Mouse (Mus musculus) forebrain, embryonic 11.5 days (tissue): ENCODE data around the gene Cog1. TPM values are rescaled to one million over a fixed set of nuclear protein-coding genes. Genes with fewer than 3 reads are reported as not detected.
A peak's percentile ranks its signal among the peaks of the same experiment; 100 is the strongest.

ENCODE experiments used
- ATAC-seq: fragments of 200-750 bp; cut with Nextera tagmentation; replicated peaks from 2 replicates; pipeline ENCODE4 v1.8.0; 2017; ENCODE audit warnings: moderate TSS enrichment; ENCODE audit not compliant: low FRiP score
- DNase-seq: peaks from one replicate; pipeline ENCODE4 v3.0.0-alpha.2; 2017; ENCODE audit warnings: low spot score
- H3K27ac ChIP-seq: fragments of 300-500 bp; sonication (generic); 2 replicates; pipeline ENCODE4 v1.5.1; 2014; ENCODE audit warnings: low read depth, low read length
- H3K27me3 ChIP-seq: fragments of 300-500 bp; sonication (generic); 2 replicates; pipeline ENCODE4 v1.6.1; 2014; ENCODE audit warnings: mild to moderate bottlenecking, low read length, mixed read lengths; ENCODE audit not compliant: control insufficient read depth, insufficient read depth
- H3K36me3 ChIP-seq: fragments of 300-500 bp; sonication (generic); 2 replicates; pipeline ENCODE4 v1.6.1; 2014; ENCODE audit warnings: mild to moderate bottlenecking, low read length, moderate library complexity, mixed read lengths; ENCODE audit not compliant: control insufficient read depth, insufficient read depth
- H3K4me1 ChIP-seq: fragments of 300-500 bp; sonication (generic); replicated peaks from 2 replicates; pipeline ENCODE4 v1.6.1; 2014; ENCODE audit warnings: low read length, mixed read lengths; ENCODE audit not compliant: control insufficient read depth, insufficient read depth
- H3K4me2 ChIP-seq: fragments of 300-500 bp; sonication (generic); 2 replicates; pipeline ENCODE4 v1.6.1; 2014; ENCODE audit warnings: low read depth, mild to moderate bottlenecking, low read length, moderate library complexity, mixed read lengths; ENCODE audit not compliant: severe bottlenecking
- H3K4me3 ChIP-seq: fragments of 300-500 bp; sonication (generic); 2 replicates; pipeline ENCODE4 v1.5.1; 2014; ENCODE audit warnings: low read depth, low read length
- H3K9ac ChIP-seq: fragments of 300-500 bp; sonication (generic); 2 replicates; pipeline ENCODE4 v1.6.1; 2014; ENCODE audit warnings: low read length
- H3K9me3 ChIP-seq: fragments of 300-500 bp; sonication (generic); 2 replicates; pipeline ENCODE4 v1.6.1; 2016; ENCODE audit warnings: low read length, mixed read lengths; ENCODE audit not compliant: control insufficient read depth
- WGBS: fragments of 180-500 bp; shearing (Covaris S2); extraction: QIAGEN DNeasy Blood & Tissue Kit; methylation state at CpG from one replicate; pipeline ENCODE4 v1.1.7; 2014; 5-methylcytosine and 5-hydroxymethylcytosine counted together
- polyA plus RNA-seq: library from polyadenylated mRNA; unstranded; fragments of >200 nt; fragmentation: Nextera tagmentation; extraction: Ambion mirVana; gene quantifications from 2 replicates; pipeline ENCODE4 v1.2.1, GENCODE M21; 2014

Cog1 gene
- polyA plus RNA-seq, 1 experiment from 2014 or later, result 36.2 TPM

DNA sequence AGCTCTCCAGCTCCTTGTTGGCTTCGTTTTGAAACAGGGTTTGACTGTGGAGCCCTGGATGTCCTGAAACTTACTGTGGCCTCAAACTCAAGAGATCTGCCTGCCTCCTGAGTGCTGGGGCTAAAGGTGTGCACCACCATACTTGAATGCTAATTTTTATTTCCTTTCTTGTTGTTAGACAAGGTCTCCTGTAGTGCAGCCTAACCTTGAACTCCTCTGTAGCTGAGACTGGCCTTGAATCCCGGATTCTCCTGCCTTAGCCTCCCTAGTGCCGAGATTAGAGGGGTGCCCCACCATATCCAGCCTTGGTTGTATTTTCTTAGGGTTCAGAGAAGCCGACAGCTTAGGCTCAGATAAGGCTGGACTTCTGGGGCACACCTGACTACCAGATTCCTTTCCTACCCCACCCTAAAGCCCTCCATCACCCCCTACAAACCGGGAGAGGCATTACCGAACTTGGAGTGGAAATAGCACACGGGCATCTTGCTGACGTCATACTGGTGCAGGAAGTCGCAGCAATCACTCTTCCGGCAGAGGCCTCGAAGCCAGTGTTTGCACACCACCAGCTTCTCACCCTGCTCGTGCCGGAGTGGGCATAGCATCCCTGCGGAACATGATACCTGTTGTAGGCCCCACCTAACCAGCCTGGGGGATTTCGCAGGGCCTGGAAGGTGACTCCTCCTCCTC is 57.1 kb downstream of the Cog1 start:
- WGBS, result 90% methylated on average over 15 of the region's 15 CpGs
- ATAC-seq, result no peak

DNA sequence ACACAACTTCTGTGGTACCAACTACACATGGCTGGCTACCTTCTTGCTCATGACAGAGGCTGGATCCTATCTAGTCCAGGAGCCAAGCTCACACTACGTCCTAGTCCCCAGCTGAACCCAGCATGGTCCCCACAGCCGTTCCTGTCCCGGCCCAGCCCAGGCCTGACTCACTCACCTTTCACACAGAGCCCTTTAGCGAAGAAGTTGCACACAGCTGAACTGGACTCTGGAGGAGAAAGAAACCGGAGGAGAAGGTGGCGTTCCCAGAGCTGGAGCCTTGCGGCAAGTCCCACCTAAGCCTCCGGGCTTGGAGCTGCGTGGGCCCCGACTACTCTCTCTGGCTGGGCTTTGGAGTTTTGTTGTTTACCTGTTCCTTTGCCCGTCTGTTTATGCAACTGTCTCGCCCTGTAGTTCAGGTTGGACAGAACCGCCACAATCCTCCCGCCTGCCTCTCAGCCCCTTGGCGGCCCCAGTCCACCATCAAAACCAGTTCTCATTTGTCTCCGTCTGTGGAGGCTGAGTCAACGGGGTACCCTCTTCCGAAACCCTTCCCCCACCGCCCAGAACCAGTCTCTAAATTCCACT is 59.8 kb downstream of the Cog1 start:
- Histone ChIP-seq H3K4me3 (no peak overlapping the region), H3K27ac (no peak overlapping the region), H3K9me3 (no peaks in the 10 kb centered on the region), H3K9ac (no peak overlapping the region), H3K4me2 (no peak overlapping the region), H3K4me1 (peaks cover 27% of the 10 kb centered on the region), H3K27me3 (peaks cover 3% of the 10 kb centered on the region), H3K36me3 (no peaks in the 10 kb centered on the region)
- DNase-seq (no peak), ATAC-seq (no peak)
- WGBS, result 41% methylated on average over 19 of the region's 19 CpGs

More for the DNA sequence above, 57.1 kb downstream of the Cog1 start:
- Histone ChIP-seq H3K4me3 (no peak overlapping the region), H3K27me3 (peaks cover 3% of the 10 kb centered on the region), H3K36me3 (no peaks in the 10 kb centered on the region), H3K4me2 (no peak overlapping the region), H3K9ac (no peak overlapping the region), H3K4me1 (peaks cover 26% of the 10 kb centered on the region), H3K27ac (no peak overlapping the region), H3K9me3 (no peaks in the 10 kb centered on the region)
- no peak for DNase-seq

DNA sequence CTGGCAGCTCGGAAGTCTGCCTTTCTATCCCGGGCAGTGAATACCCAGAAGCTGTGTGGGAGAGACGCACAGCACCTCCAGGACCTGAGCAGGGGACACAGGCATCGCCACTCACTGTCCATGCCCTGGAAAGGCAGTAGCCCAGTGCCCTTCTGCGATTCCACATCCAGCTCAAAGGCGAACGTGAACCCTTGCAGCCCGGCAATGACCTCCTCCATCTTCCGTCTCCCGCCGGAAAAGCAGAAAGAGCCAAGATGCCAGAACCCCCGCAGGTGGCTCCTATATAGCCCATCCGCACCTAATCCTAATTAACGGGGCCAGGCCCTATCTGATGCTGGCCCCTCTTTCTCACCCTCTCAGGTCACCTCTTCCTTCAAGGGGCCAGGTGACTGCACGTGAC is 60.3 kb downstream of the Cog1 start:
- Histone ChIP-seq H3K4me2 (peak overlapping the region; percentile 18; the same call in 1 of the 2 replicates), H3K4me3 (no peak overlapping the region)
- no peak for ATAC-seq

DNA sequence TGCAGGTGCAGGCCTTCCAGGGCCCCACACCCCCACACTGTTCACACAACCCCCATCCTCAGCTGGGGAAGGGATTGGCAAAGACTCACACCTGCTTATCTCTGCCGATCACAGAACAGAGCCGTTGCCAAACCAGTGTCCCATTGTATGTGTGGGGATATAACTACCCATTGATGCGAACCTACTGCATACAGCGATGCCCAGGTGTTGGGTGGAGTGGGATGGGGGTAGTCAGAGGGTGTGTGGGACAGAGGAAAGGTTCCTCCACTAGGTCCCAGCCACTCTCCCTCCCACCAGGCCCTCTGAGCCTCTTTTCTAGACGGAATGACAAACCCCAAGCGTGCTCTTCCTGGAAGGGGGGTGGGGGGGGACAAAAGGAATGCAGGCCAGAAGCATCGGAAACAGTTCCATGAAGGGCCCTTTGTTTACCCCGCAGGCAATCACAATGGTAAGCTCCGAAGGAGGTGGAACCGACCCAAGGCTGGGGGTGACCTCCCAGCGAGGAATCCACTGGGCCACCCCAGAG is 60.8 kb downstream of the Cog1 start, which contains the start of gene Cpsf4l:
TSS of gene Cpsf4l (minus strand) at position 287 of the 526 bp plus-strand sequence.
- Histone ChIP-seq H3K36me3 (no peaks in the 10 kb centered on the region), H3K4me3 (no peak within 1 kb of the TSS), H3K9ac (peak within 1 kb of the TSS; percentile 13), H3K4me1 (peaks cover 27% of the 10 kb centered on the region), H3K9me3 (no peaks in the 10 kb centered on the region), H3K27me3 (peaks cover 3% of the 10 kb centered on the region), H3K27ac (peak within 1 kb of the TSS; percentile 58), H3K4me2 (peak within 1 kb of the TSS; percentile 18; the same call in 1 of the 2 replicates)
- peak; percentile 66 for DNase-seq
- peak; percentile 73 for ATAC-seq
- WGBS, result 2% methylated on average over 11 of the region's 11 CpGs

More for the DNA sequence above, 60.3 kb downstream of the Cog1 start:
- Histone ChIP-seq H3K9ac (no peak overlapping the region; the same call in 1 of the 2 replicates), H3K27me3 (peaks cover 3% of the 10 kb centered on the region), H3K27ac (no peak overlapping the region), H3K4me1 (peaks cover 27% of the 10 kb centered on the region), H3K36me3 (no peaks in the 10 kb centered on the region), H3K9me3 (no peaks in the 10 kb centered on the region)
- no peak for DNase-seq
- WGBS, result 4% methylated on average over 15 of the region's 15 CpGs

DNA sequence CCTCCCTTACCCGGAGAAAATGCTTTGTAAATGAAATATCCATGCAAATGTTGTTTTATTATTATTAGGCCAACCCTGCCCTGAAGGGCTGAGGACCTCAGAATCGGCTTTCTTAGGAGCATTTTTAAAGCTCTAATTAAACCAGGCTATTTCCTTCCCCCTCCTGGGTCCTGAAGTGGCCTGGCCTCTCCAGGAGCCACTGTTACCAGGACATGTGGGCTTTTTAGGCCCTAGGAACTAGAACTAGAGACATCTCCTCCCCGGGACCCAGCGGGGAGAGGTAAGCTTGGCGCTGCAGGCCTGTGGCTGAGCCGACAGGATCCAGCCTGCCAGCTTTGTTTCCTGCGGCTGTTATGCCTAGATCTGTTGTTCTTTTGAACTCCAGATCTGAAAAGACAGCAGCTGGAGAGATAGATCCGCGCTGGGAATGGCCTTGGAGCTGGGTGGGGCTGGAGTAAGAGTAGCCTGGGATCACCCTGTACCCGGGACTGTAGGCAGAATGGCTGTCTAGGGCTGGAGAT is 61.3 kb downstream of the Cog1 start:
- Histone ChIP-seq H3K4me1 (peaks cover 27% of the 10 kb centered on the region), H3K9me3 (no peaks in the 10 kb centered on the region), H3K36me3 (no peaks in the 10 kb centered on the region), H3K4me2 (peak overlapping the region; percentile 18; the same call in 1 of the 2 replicates), H3K27me3 (peaks cover 3% of the 10 kb centered on the region), H3K9ac (peak overlapping the region; percentile 13), H3K27ac (peak overlapping the region; percentile 58), H3K4me3 (no peak overlapping the region)
- DNase-seq (peak; percentile 66), ATAC-seq (peak; percentile 37)
- WGBS, result under 1% methylated on average over 10 of the region's 10 CpGs

DNA sequence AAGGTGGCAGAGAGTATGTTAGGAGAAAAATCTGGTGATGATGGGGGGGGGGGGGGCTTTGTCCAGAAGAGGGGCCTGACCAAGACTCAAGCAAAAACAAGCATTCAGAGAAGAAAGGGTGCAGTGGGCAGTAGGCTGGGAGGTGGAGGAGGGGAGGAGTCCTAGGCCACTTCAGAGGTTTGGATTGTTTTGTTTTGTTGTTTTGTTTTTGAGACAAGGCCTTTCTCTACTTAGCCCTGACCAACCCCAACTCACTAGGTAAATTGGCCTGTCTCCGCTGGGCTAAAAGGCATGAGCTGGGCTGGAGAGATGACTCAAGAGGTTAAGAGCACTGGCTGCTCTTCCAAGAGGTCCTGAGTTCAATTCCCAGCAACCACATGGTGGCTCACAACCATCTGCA is 62.1 kb downstream of the Cog1 start:
- H3K9ac ChIP-seq, result no peak overlapping the region
- H3K4me3 ChIP-seq, result no peak overlapping the region
- H3K36me3 ChIP-seq, result no peaks in the 10 kb centered on the region
- peaks cover 3% of the 10 kb centered on the region for H3K27me3 ChIP-seq
- no peak for ATAC-seq
- H3K4me2 ChIP-seq, result no peak overlapping the region
- no peaks in the 10 kb centered on the region for H3K9me3 ChIP-seq
- 33% methylated on average over 1 of the region's 1 CpGs for WGBS
- DNase-seq, result no peak
- H3K4me1 ChIP-seq, result peaks cover 27% of the 10 kb centered on the region
- H3K27ac ChIP-seq, result no peak overlapping the region

DNA sequence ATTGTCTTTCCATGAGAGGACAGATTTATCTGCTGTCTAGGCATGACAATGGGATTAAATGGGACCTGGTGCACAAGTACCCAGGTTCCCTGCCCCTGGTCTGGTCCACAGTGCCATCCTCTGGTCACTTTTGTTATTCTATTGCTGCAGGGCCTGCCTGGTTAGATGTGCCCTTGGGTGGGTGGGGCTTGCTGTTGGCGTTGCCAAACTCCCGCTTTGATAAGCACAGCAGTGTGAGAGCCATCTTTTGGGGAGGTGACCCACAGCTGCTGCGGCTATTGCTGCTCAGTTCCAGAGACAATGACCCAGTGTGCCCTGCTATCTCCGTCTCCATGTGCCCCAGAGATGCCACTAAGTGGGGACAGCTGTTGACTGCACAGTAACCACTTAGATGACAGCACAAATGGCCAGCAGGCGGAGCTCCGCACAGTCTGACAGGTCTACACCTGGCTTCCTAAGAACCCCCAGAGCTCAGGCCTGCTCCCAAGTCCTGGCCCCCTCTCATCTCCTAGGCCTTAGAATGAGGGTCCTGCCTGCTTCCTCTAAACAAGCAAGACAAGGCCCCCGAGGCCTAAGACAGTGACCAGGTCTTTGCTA is 66.2 kb downstream of the Cog1 start:
- H3K4me1 ChIP-seq, result peaks cover 11% of the 10 kb centered on the region
- no peaks in the 10 kb centered on the region for H3K27me3 ChIP-seq
- ATAC-seq (no peak), DNase-seq (no peak)
- no peak overlapping the region for H3K9ac ChIP-seq
- H3K36me3 ChIP-seq, result no peaks in the 10 kb centered on the region
- H3K4me2 ChIP-seq, result no peak overlapping the region
- H3K4me3 ChIP-seq, result no peak overlapping the region
- 64% methylated on average over 7 of the region's 7 CpGs for WGBS
- H3K27ac ChIP-seq, result no peak overlapping the region
- no peaks in the 10 kb centered on the region for H3K9me3 ChIP-seq

DNA sequence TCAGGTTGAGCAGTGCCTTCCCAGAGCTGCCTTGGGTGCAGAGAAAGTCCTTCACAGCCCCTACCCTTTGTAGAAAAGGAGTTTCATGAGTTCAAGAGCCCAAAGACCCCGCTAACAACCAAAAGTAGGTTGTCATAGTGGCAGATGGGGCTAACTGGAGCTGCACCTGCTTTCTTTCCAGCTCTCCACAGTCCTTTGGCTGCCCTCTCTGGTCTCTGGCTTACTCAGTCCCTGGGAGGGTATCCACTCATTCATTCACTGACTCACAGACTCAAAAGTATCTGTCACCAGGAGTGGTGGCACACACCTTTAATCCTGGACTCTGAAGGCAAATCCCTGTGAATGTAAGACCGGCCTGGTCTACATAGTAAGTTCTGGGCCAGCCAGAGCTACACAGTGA is 67.2 kb downstream of the Cog1 start:
- H3K36me3 ChIP-seq, result no peaks in the 10 kb centered on the region
- no peaks in the 10 kb centered on the region for H3K27me3 ChIP-seq
- 92% methylated on average over 2 of the region's 2 CpGs for WGBS
- no peak for DNase-seq
- H3K27ac ChIP-seq, result no peak overlapping the region
- H3K9me3 ChIP-seq, result no peaks in the 10 kb centered on the region
- H3K9ac ChIP-seq, result no peak overlapping the region
- no peak overlapping the region for H3K4me3 ChIP-seq
- ATAC-seq, result no peak
- peaks cover 1% of the 10 kb centered on the region for H3K4me1 ChIP-seq
- H3K4me2 ChIP-seq, result no peak overlapping the region
